Mouse (Mus musculus) lung, embryonic 15.5 days (tissue): Measurements from ENCODE around the gene Rnf150. TPM values are rescaled to one million over a fixed set of nuclear protein-coding genes. Genes with fewer than 3 reads are reported as not detected.

Experiments
- ATAC-seq: fragments of 200-750 bp; cut with Nextera tagmentation; 2 replicates; pipeline ENCODE4 v1.8.0; 2017; ENCODE audit warnings: moderate number of reproducible peaks, borderline replicate concordance; ENCODE audit not compliant: low FRiP score, low TSS enrichment; ENCODE audit errors: extremely low read depth
- H3K27ac ChIP-seq: fragments of 300-500 bp; sonication (generic); 2 replicates; pipeline ENCODE4 v1.5.1; 2015; ENCODE audit warnings: moderate library complexity, mild to moderate bottlenecking, inconsistent platforms
- H3K27me3 ChIP-seq: fragments of 300-500 bp; sonication (generic); 2 replicates; pipeline ENCODE4 v1.6.1; 2015; ENCODE audit warnings: inconsistent platforms
- H3K36me3 ChIP-seq: fragments of 300-500 bp; sonication (generic); 2 replicates; pipeline ENCODE4 v1.6.1; 2015; ENCODE audit warnings: inconsistent platforms
- H3K4me1 ChIP-seq: fragments of 300-500 bp; sonication (generic); 2 replicates; pipeline ENCODE4 v1.6.1; 2015; ENCODE audit warnings: inconsistent platforms
- H3K4me2 ChIP-seq: fragments of 300-500 bp; sonication (generic); 2 replicates; pipeline ENCODE4 v1.6.1; 2015; ENCODE audit warnings: inconsistent platforms, mild to moderate bottlenecking, moderate library complexity
- H3K4me3 ChIP-seq: fragments of 300-500 bp; sonication (generic); 2 replicates; pipeline ENCODE4 v1.5.1; 2015; ENCODE audit warnings: mild to moderate bottlenecking, inconsistent platforms
- H3K9ac ChIP-seq: fragments of 300-500 bp; sonication (generic); 2 replicates; pipeline ENCODE4 v1.6.1; 2015; ENCODE audit warnings: inconsistent platforms
- H3K9me3 ChIP-seq: fragments of 300-500 bp; sonication (generic); 2 replicates; pipeline ENCODE4 v1.6.1; 2016; ENCODE audit warnings: inconsistent platforms
- WGBS: fragments of 180-500 bp; shearing (Covaris S2); methylation state at CpG from one replicate; pipeline ENCODE4 v1.1.7; 2015; 5-methylcytosine and 5-hydroxymethylcytosine counted together
- polyA plus RNA-seq: library from polyadenylated mRNA; unstranded; fragments of >200 nt; fragmentation: Nextera tagmentation; extraction: Ambion mirVana; gene quantifications from 2 replicates; pipeline ENCODE4 v1.2.1, GENCODE M21; 2015

The Rnf150 gene
- polyA plus RNA-seq, 1 experiment from 2014 or later, result 1.3 TPM

DNA sequence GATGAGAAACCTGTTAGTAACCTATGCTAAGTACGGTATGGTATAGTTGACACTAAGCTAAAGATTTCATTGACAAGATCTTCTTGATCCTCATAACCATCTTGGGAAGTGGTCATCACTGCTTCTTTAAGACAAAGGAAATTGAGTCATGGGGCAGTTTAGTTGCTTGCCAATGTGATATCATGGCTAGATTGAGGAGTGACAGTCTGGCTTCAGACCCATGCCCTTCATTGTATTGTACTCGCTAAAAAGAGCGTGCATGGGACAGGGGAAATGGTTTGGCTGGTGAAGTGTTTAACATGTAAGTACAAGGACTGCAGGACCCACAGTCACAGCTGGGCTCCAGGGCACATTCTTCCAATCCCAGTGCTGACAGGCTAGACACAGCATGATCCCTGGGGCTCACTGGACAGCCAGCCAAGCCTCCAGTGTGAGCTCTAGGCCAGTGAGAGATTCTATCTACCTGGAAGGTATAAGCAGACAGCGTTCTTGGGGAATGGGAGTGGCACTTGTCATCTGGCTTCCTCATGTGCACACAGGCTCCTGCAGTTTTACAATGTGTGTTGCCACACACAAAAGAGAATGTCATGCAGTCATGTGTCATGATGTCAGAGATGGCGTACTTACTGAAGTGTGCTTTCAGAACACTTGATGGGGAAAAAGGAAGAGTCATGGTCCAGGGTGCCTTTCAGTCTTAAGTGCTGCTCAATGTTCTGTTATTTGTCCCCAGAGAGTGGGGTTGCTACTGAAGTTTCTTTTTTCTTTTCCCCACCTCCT, 54.6 kb downstream of the Rnf150 start:
- no peak overlapping the region for H3K4me2 ChIP-seq
- no peaks in the 10 kb centered on the region for H3K36me3 ChIP-seq
- no peaks in the 10 kb centered on the region for H3K27me3 ChIP-seq
- H3K9me3 ChIP-seq, result no peaks in the 10 kb centered on the region
- H3K9ac ChIP-seq, result no peak overlapping the region
- no peak for ATAC-seq
- 71% methylated on average over 5 of the region's 5 CpGs for WGBS
- H3K27ac ChIP-seq, result no peak overlapping the region
- H3K4me3 ChIP-seq, result no peak overlapping the region
- H3K4me1 ChIP-seq, result peaks cover 4% of the 10 kb centered on the region; the same call in 1 of the 2 replicates

- Histone ChIP-seq H3K9ac (no peak overlapping the region), H3K36me3 (no peaks in the 10 kb centered on the region), H3K27me3 (no peaks in the 10 kb centered on the region), H3K4me1 (peaks cover 4% of the 10 kb centered on the region; the same call in 1 of the 2 replicates), H3K27ac (no peak overlapping the region), H3K4me3 (no peak overlapping the region), H3K4me2 (no peak overlapping the region), H3K9me3 (no peaks in the 10 kb centered on the region)
- WGBS, result 82% methylated on average over 4 of the region's 4 CpGs
- ATAC-seq, result no peak
Measured at GRCm38 (mm10) chr8:82919676-82920075, 56.5 kb downstream of the Rnf150 start.

DNA sequence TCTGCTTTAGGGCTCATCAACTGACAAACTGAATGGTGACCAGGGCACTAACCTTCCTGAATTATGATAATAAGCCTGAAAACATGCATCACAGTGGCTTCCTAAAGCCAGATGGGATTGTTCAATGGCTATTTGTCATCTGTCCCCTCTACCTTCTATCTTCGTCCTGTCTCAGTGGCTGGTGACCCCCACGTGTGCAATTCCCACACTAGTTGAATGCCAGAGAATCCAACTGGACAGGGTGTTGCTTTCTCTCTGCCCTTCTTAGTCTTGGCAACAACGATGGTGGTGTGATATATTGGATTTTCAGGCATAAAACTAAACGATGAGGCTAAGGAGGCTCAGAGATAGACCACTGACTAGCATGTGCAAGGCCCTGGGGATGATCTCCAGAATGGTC, 57.0 kb downstream of the Rnf150 start:
- ATAC-seq, result no peak
- Histone ChIP-seq H3K9ac (no peak overlapping the region), H3K9me3 (no peaks in the 10 kb centered on the region), H3K27ac (no peak overlapping the region), H3K4me1 (peaks cover 4% of the 10 kb centered on the region; the same call in 1 of the 2 replicates), H3K36me3 (no peaks in the 10 kb centered on the region), H3K27me3 (no peaks in the 10 kb centered on the region), H3K4me2 (no peak overlapping the region), H3K4me3 (no peak overlapping the region)
- WGBS, result 78% methylated on average over 4 of the region's 4 CpGs

GRCm38 (mm10) chr8:82925286-82925685, 62.1 kb downstream of the Rnf150 start:
- ATAC-seq, result no peak
- H3K27me3 ChIP-seq, result no peaks in the 10 kb centered on the region
- H3K9ac ChIP-seq, result no peak overlapping the region
- 84% methylated on average over 3 of the region's 3 CpGs for WGBS
- H3K36me3 ChIP-seq, result no peaks in the 10 kb centered on the region
- no peak overlapping the region for H3K4me2 ChIP-seq
- no peaks in the 10 kb centered on the region for H3K4me1 ChIP-seq
- H3K27ac ChIP-seq, result no peak overlapping the region
- no peaks in the 10 kb centered on the region for H3K9me3 ChIP-seq
- no peak overlapping the region for H3K4me3 ChIP-seq

DNA sequence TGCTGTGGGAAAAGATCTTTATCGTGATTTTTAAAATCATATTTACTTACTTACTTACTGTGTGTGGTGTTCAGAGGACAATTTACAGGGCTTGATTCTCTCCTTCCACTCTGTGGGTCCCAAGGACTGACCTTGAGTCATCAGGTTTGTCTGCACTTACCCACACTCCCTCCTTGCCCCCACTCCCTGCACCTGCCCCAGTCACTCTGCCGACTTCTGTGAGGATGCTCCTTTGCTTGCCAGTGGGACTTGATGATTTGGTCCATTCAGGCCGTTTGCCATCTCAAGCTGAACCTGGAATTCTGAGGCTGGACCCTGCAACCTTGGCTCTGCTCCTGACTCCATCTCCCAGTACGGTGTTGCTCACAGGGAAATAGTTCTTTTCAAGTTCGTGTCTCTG, 63.4 kb downstream of the Rnf150 start:
- H3K4me2 ChIP-seq, result no peak overlapping the region
- H3K4me1 ChIP-seq, result no peaks in the 10 kb centered on the region
- H3K4me3 ChIP-seq, result no peak overlapping the region
- H3K36me3 ChIP-seq, result no peaks in the 10 kb centered on the region
- H3K9ac ChIP-seq, result no peak overlapping the region
- no peak overlapping the region for H3K27ac ChIP-seq
- H3K9me3 ChIP-seq, result no peaks in the 10 kb centered on the region
- H3K27me3 ChIP-seq, result no peaks in the 10 kb centered on the region
- WGBS, result 75% methylated on average over 5 of the region's 5 CpGs
- no peak for ATAC-seq

DNA sequence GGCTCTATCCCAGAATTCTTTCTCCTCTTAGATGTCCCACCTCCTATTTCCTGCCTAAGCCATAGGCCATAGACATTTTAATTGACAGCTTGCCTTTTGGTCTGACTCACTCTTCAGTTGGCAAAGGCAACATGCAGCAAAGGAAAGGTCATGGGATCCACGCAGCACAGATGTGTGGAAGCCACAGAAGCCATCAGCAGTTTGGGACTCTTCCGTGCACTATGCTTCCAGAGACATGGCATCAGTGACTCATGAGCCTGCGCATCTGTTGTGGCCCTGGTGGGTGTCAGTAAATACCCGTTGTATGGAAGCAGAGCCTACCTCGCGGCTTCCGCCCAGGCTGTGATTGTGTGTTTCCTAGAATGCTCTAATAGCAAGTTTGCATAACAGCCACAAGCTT, 68.4 kb downstream of the Rnf150 start:
- Histone ChIP-seq H3K4me1 (peaks cover 5% of the 10 kb centered on the region; the same call in 1 of the 2 replicates), H3K36me3 (no peaks in the 10 kb centered on the region), H3K4me3 (no peak overlapping the region), H3K9ac (no peak overlapping the region), H3K4me2 (no peak overlapping the region), H3K27me3 (no peaks in the 10 kb centered on the region), H3K27ac (no peak overlapping the region), H3K9me3 (no peaks in the 10 kb centered on the region)
- WGBS, result 78% methylated on average over 7 of the region's 7 CpGs
- no peak for ATAC-seq

DNA sequence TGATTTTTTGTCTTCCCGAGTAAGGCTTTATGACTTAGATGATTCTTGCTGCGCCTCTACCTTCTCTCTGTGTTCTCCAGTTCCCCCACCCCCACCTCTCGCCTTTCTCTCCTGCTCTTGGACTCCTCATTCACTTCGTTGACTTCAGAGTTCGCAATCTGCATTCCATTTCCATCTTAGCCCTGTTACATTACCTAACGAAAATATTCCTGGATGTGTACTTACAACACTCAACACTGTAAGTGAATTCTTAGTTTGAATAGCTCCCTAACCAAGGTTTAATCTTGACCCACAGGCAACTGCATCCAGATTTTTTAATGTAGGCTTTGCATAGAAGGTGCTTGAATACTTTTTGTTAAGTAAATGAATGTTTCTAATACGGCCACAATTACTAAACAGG, 73.0 kb downstream of the Rnf150 start:
- Histone ChIP-seq H3K4me2 (no peak overlapping the region), H3K9me3 (no peaks in the 10 kb centered on the region), H3K36me3 (no peaks in the 10 kb centered on the region), H3K27me3 (no peaks in the 10 kb centered on the region), H3K4me1 (peaks cover 39% of the 10 kb centered on the region), H3K9ac (no peak overlapping the region), H3K27ac (no peak overlapping the region), H3K4me3 (no peak overlapping the region)
- 63% methylated on average over 7 of the region's 7 CpGs for WGBS
- ATAC-seq, result no peak

DNA sequence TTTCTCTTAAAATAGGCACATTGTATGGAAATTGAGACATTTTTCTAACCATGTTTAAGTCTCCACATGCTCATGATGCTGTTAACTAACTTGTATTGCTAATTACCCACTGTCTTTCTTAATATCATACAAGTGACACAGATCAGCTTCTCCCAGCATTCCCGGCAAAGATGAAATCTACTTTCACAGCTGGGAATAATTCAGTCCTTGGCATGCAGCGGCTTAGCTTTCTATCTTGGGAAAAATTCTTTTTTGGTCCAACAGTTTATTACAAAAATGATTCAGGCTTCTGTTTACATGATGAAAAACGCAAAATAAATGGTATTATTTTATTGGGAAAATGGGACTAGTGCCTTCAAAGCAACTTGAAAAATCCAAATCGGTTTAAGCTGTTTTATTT, 73.7 kb downstream of the Rnf150 start:
- no peaks in the 10 kb centered on the region for H3K27me3 ChIP-seq
- H3K9ac ChIP-seq, result no peak overlapping the region
- H3K9me3 ChIP-seq, result no peaks in the 10 kb centered on the region
- H3K4me3 ChIP-seq, result no peak overlapping the region
- WGBS, result 48% methylated on average over 4 of the region's 4 CpGs
- no peaks in the 10 kb centered on the region for H3K36me3 ChIP-seq
- H3K4me1 ChIP-seq, result peaks cover 46% of the 10 kb centered on the region
- no peak for ATAC-seq
- no peak overlapping the region for H3K27ac ChIP-seq
- H3K4me2 ChIP-seq, result no peak overlapping the region

DNA sequence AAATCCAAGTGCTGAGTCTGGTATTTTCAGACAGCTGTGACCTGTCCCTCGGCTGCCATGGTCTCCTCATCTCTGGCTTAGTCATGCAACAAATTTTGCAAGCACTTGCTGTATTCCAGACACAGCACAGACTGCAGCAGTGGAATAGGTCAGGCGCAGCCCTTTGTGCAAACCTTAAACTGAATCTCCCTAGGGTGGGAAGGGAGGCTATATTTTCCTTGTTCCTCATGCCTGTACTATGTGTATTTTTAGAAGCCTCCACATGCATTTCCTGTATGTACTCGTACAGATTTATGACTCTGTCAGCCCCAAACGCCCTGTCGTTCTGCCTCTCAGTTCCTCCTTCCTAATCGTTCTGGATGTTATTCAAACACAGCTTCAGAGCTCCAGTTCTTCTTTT, 76.8 kb downstream of the Rnf150 start:
- Histone ChIP-seq H3K4me1 (peaks cover 66% of the 10 kb centered on the region), H3K27me3 (no peaks in the 10 kb centered on the region), H3K9ac (no peak overlapping the region), H3K36me3 (no peaks in the 10 kb centered on the region), H3K4me2 (no peak overlapping the region), H3K27ac (peak overlapping the region; percentile 84), H3K4me3 (no peak overlapping the region), H3K9me3 (no peaks in the 10 kb centered on the region)
- 13% methylated on average over 6 of the region's 6 CpGs for WGBS
- ATAC-seq, result peak; percentile 90

DNA sequence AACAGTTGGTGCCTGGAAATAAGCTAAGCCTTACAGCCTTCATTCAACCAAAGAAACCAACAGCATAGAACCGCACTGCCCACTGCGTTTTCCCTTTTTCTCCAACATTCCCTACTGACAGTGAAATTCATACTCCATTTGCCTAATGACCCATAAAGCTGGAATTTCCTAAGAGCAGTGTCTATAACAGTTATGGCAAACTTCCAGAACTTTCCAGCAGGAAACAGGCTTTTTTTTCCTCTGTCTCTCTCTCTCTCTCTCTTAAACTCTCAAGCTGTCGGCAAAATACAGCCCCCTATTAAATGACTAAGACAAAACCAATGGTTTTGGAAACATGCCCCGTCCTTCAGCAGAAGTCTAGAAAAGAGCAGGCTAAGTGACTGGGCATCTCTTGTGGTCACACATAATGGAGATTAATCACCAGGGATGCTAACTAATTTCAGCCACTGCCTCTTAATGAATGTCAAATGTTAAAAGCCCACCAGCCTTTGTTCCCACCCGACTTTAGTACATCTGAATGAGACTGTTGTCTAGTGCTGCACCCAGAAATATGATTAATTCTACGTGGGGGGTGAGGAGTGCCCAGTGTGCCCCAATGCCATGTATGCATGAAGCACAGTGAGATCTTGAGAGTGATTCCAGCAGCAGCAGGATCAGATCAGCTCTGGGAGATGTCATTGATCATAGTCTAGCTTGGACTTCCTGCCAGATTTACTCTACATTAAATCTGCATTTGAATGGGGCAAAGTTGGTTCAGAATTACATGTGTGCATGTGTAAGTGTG, 80.3 kb downstream of the Rnf150 start:
- Histone ChIP-seq H3K27ac (peak overlapping the region; percentile 81), H3K36me3 (no peaks in the 10 kb centered on the region), H3K9me3 (no peaks in the 10 kb centered on the region), H3K9ac (no peak overlapping the region), H3K4me3 (no peak overlapping the region), H3K4me1 (peaks cover 66% of the 10 kb centered on the region), H3K4me2 (no peak overlapping the region), H3K27me3 (no peaks in the 10 kb centered on the region)
- WGBS, result 37% methylated on average over 6 of the region's 6 CpGs
- ATAC-seq, result peak; percentile 21; the same call in 1 of the 2 replicates

- H3K4me3 ChIP-seq, result no peak overlapping the region
- H3K27me3 ChIP-seq, result no peaks in the 10 kb centered on the region
- H3K9ac ChIP-seq, result no peak overlapping the region
- no peak overlapping the region for H3K27ac ChIP-seq
- 53% methylated on average over 3 of the region's 3 CpGs for WGBS
- peaks cover 43% of the 10 kb centered on the region for H3K4me1 ChIP-seq
- no peak for ATAC-seq
- H3K36me3 ChIP-seq, result no peaks in the 10 kb centered on the region
- no peaks in the 10 kb centered on the region for H3K9me3 ChIP-seq
- H3K4me2 ChIP-seq, result no peak overlapping the region
Measured at GRCm38 (mm10) chr8:82945867-82946266, 82.7 kb downstream of the Rnf150 start.

- H3K4me2 ChIP-seq, result no peak overlapping the region
- peaks cover 36% of the 10 kb centered on the region for H3K4me1 ChIP-seq
- WGBS, result 69% methylated on average over 1 of the region's 1 CpGs
- H3K27ac ChIP-seq, result 0 out of 2 replicates have a peak overlapping the region, but pooled peaks have one; percentile 22
- H3K36me3 ChIP-seq, result no peaks in the 10 kb centered on the region
- H3K9ac ChIP-seq, result no peak overlapping the region
- H3K4me3 ChIP-seq, result no peak overlapping the region
- no peak for ATAC-seq
- no peaks in the 10 kb centered on the region for H3K9me3 ChIP-seq
- no peaks in the 10 kb centered on the region for H3K27me3 ChIP-seq
Measured at GRCm38 (mm10) chr8:82946658-82947057, 83.5 kb downstream of the Rnf150 start.
